Mouse (Mus musculus) MEL (cell line): ENCODE measurements around the gene Flnb. TPM values are rescaled to one million over a fixed set of nuclear protein-coding genes. Genes with fewer than 3 reads are reported as not detected.

ENCODE experiments used
- DNase-seq: peaks from one replicate; pipeline ENCODE4 v3.0.0; 2011; ENCODE audit warnings: low read depth, low spot score
- H3K27ac ChIP-seq: 2 replicates; pipeline ENCODE4 v1.5.1; 2012; ENCODE audit warnings: low read depth, mild to moderate bottlenecking, control low read depth, low read length, moderate library complexity; ENCODE audit not compliant: control insufficient read depth
- H3K27me3 ChIP-seq, 2 experiments: fragments of 150-350 bp in 1 of 2; sonication (generic) in 1 of 2; 2 replicates each; pipeline ENCODE4 v1.6.1; 2012; ENCODE audit warnings: low read length in 2 of 2, mild to moderate bottlenecking in 2 of 2, improper control_type of control experiment in 1 of 2, moderate library complexity in 1 of 2; ENCODE audit not compliant: insufficient read depth in 2 of 2, control insufficient read depth in 1 of 2
- H3K36me3 ChIP-seq, 2 experiments: 2 replicates each; pipeline ENCODE4 v1.6.1; 2012 to 2014; ENCODE audit warnings: low read length in 2 of 2, improper control_type of control experiment in 1 of 2, inconsistent platforms in 1 of 2, mild to moderate bottlenecking in 1 of 2; ENCODE audit not compliant: insufficient read depth in 2 of 2, control insufficient read depth in 1 of 2
- H3K4me1 ChIP-seq, 2 experiments: fragments of 150-350 bp in 1 of 2; sonication (generic) in 1 of 2; 2 replicates each; pipeline ENCODE4 v1.6.1; 2012; ENCODE audit warnings: low read length in 2 of 2, improper control_type of control experiment in 1 of 2, mild to moderate bottlenecking in 1 of 2; ENCODE audit not compliant: insufficient read depth in 2 of 2, control insufficient read depth in 1 of 2
- H3K4me3 ChIP-seq, 2 experiments: fragments of 150-350 bp in 1 of 2; sonication (generic) in 1 of 2; 2 replicates each; pipeline ENCODE4 v1.5.1; 2012; ENCODE audit warnings: low read depth in 2 of 2, low read length in 2 of 2, mild to moderate bottlenecking in 2 of 2, moderate library complexity in 2 of 2, control low read depth in 1 of 2, improper control_type of control experiment in 1 of 2; ENCODE audit not compliant: control insufficient read depth in 1 of 2, insufficient read depth in 1 of 2
- H3K79me2 ChIP-seq: 2 replicates; pipeline ENCODE4 v1.6.1; 2012; ENCODE audit warnings: mild to moderate bottlenecking, low read length, moderate library complexity; ENCODE audit not compliant: control insufficient read depth, poor library complexity, insufficient read depth
- H3K9ac ChIP-seq: 2 replicates; pipeline ENCODE4 v1.6.1; 2012; ENCODE audit warnings: low read depth, mild to moderate bottlenecking, control low read depth, low read length, moderate library complexity; ENCODE audit not compliant: control insufficient read depth, poor library complexity, severe bottlenecking
- H3K9me3 ChIP-seq: fragments of 150-350 bp; sonication (generic); replicated peaks from 2 replicates; pipeline ENCODE4 v1.6.1; 2012; ENCODE audit warnings: mild to moderate bottlenecking, low read length, improper control_type of control experiment, moderate library complexity; ENCODE audit not compliant: insufficient read depth
- BHLHE40 ChIP-seq: IDR thresholded peaks from 2 replicates; pipeline ENCODE4 v1.6.1; 2012; ENCODE audit warnings: low read depth, mild to moderate bottlenecking, inconsistent platforms, low read length, improper control_type of control experiment, borderline replicate concordance
- CHD1 ChIP-seq: IDR thresholded peaks from 2 replicates; pipeline ENCODE4 v1.6.1; 2012; ENCODE audit warnings: low read depth, mild to moderate bottlenecking, inconsistent platforms, low read length, improper control_type of control experiment
- CTCF ChIP-seq, 3 experiments: IDR thresholded peaks in 2 of 3; conservative IDR thresholded peaks in 1 of 3; 2 replicates each; pipeline ENCODE4 v1.5.1; 2011 to 2012; ENCODE audit warnings: low read length in 3 of 3, low read depth in 2 of 3, mild to moderate bottlenecking in 2 of 3, improper control_type of control experiment in 1 of 3, inconsistent platforms in 1 of 3, mixed read lengths in 1 of 3, moderate library complexity in 1 of 3; ENCODE audit not compliant: control insufficient read depth in 1 of 3, insufficient read depth in 1 of 3, poor library complexity in 1 of 3, severe bottlenecking in 1 of 3
- E2F4 ChIP-seq: IDR thresholded peaks from 2 replicates; pipeline ENCODE4 v1.6.1; 2011; ENCODE audit warnings: low read depth, low read length, improper control_type of control experiment, borderline replicate concordance
- GABPA ChIP-seq: IDR thresholded peaks from 2 replicates; pipeline ENCODE4 v1.6.1; 2012; ENCODE audit warnings: low read depth, mild to moderate bottlenecking, inconsistent platforms, low read length, improper control_type of control experiment, moderate library complexity
- GATA1 ChIP-seq: IDR thresholded peaks from 2 replicates; pipeline ENCODE4 v1.6.1; 2011; ENCODE audit warnings: low read depth, low read length, improper control_type of control experiment
- KAT2A ChIP-seq: conservative IDR thresholded peaks from 2 replicates; pipeline ENCODE4 v1.6.1; 2012; ENCODE audit warnings: low read depth, low read length, improper control_type of control experiment, inconsistent platforms
- MAX ChIP-seq: IDR thresholded peaks from 2 replicates; pipeline ENCODE4 v1.6.1; 2011; ENCODE audit warnings: low read length, improper control_type of control experiment
- MEF2A ChIP-seq: IDR thresholded peaks from 2 replicates; pipeline ENCODE4 v1.6.1; 2014; ENCODE audit warnings: low read depth, mild to moderate bottlenecking, inconsistent platforms, low read length, improper control_type of control experiment; ENCODE audit not compliant: poor library complexity, insufficient replicate concordance, severe bottlenecking; ENCODE audit errors: extremely low read depth
- MYB ChIP-seq: IDR thresholded peaks from 2 replicates; pipeline ENCODE4 v1.6.1; 2011; ENCODE audit warnings: mild to moderate bottlenecking, low read depth, low read length, improper control_type of control experiment
- NELFE ChIP-seq: IDR thresholded peaks from 2 replicates; pipeline ENCODE4 v1.6.1; 2011; ENCODE audit warnings: low read depth, low read length, improper control_type of control experiment
- NRF1 ChIP-seq: IDR thresholded peaks from 2 replicates; pipeline ENCODE4 v1.6.1; 2014; ENCODE audit warnings: low read depth, mild to moderate bottlenecking, inconsistent platforms, low read length, improper control_type of control experiment, moderate library complexity; ENCODE audit not compliant: poor library complexity, insufficient read depth, severe bottlenecking
- POLR2A ChIP-seq, 2 experiments: IDR thresholded peaks; 2 replicates each; pipeline ENCODE4 v1.6.1; 2011 to 2012; ENCODE audit warnings: low read length in 2 of 2, mild to moderate bottlenecking in 2 of 2, control low read depth in 1 of 2, improper control_type of control experiment in 1 of 2, low read depth in 1 of 2, moderate library complexity in 1 of 2; ENCODE audit not compliant: control insufficient read depth in 1 of 2, insufficient read depth in 1 of 2, poor library complexity in 1 of 2
- POLR2AphosphoS2 ChIP-seq: IDR thresholded peaks from 2 replicates; pipeline ENCODE4 v1.6.1; 2011; ENCODE audit warnings: low read length, improper control_type of control experiment
- POLR2AphosphoS5 ChIP-seq: IDR thresholded peaks from 2 replicates; pipeline ENCODE4 v1.6.1; 2012; ENCODE audit warnings: low read depth, borderline replicate concordance, mild to moderate bottlenecking, inconsistent platforms, low read length, moderate library complexity, mixed read lengths
- RAD21 ChIP-seq: IDR thresholded peaks from 2 replicates; pipeline ENCODE4 v1.6.1; 2011; ENCODE audit warnings: mild to moderate bottlenecking, low read depth, low read length, improper control_type of control experiment
- SMC3 ChIP-seq: IDR thresholded peaks from 2 replicates; pipeline ENCODE4 v1.6.1; 2011; ENCODE audit warnings: low read depth, low read length, improper control_type of control experiment
- TBP ChIP-seq: IDR thresholded peaks from 2 replicates; pipeline ENCODE4 v1.8.0; 2011; ENCODE audit warnings: low read depth, low read length, improper control_type of control experiment
- UBTF ChIP-seq: IDR thresholded peaks from 2 replicates; pipeline ENCODE4 v1.6.1; 2012; ENCODE audit warnings: low read depth, mild to moderate bottlenecking, inconsistent platforms, low read length, improper control_type of control experiment, moderate library complexity, borderline replicate concordance; ENCODE audit not compliant: insufficient read depth
- USF1 ChIP-seq: IDR thresholded peaks from 2 replicates; pipeline ENCODE4 v1.6.1; 2014; ENCODE audit warnings: low read depth, mild to moderate bottlenecking, inconsistent platforms, low read length, improper control_type of control experiment, moderate library complexity
- USF2 ChIP-seq, 2 experiments: IDR thresholded peaks; 2 replicates each; pipeline ENCODE4 v1.6.1; 2011 to 2012; ENCODE audit warnings: improper control_type of control experiment in 2 of 2, low read length in 2 of 2, borderline replicate concordance in 1 of 2, inconsistent platforms in 1 of 2, low read depth in 1 of 2, mild to moderate bottlenecking in 1 of 2; ENCODE audit not compliant: insufficient read depth in 1 of 2
- ZC3H11A ChIP-seq: IDR thresholded peaks from 2 replicates; pipeline ENCODE4 v1.6.1; 2012; ENCODE audit warnings: low read depth, mild to moderate bottlenecking, inconsistent platforms, low read length, improper control_type of control experiment
- polyA plus RNA-seq, 2 experiments: library from polyadenylated mRNA; stranded (reverse) in 1 of 2; unstranded in 1 of 2; fragments of >175 nt in 1 of 2; fragments of >200 nt in 1 of 2; gene quantifications; 2 replicates each; pipeline versions ENCODE4 v1.2.1 to v1.2.4; 2012; ENCODE audit warnings: low replicate concordance in 2 of 2, low read depth in 1 of 2; ENCODE audit not compliant: insufficient read length in 2 of 2, insufficient read depth in 1 of 2, missing spikeins in 1 of 2
- total RNA-seq: library from RNA; depleted of rRNA; stranded (reverse); fragments of 300-350 nt; gene quantifications from 2 replicates; pipeline ENCODE4 v1.2.3, GENCODE M21; 2012

Gene Flnb
- total and polyA plus RNA-seq, 3 experiments = 1.0 to 3.1 TPM; not detected in 1

- no peak overlapping the region for H3K4me3 ChIP-seq
- no peak overlapping the region for H3K27ac ChIP-seq
- H3K79me2 ChIP-seq = no peaks in the 10 kb centered on the region
- H3K9me3 ChIP-seq = no peaks in the 10 kb centered on the region
- H3K4me1 ChIP-seq = peaks cover 1 to 4% of the 10 kb centered on the region in 2 experiments; a peak in 2 of 4 replicates
- no peak for DNase-seq
- TF ChIP-seq GABPA (no peak), UBTF (no peak), POLR2AphosphoS2 (no peak), NELFE (no peak), TBP (no peak), MEF2A (no peak), GATA1 (no peak), CTCF (IDR thresholded peaks at IDR 0.05 in 2 of 3, conservative IDR thresholded peaks at IDR 0.05 in 1 of 3; ENCODE audit: control insufficient read depth in 1 of 3, insufficient read depth in 1 of 3, low read depth in 2 of 3, low read length in 3 of 3, poor library complexity in 1 of 3, severe bottlenecking in 1 of 3) (no peak), RAD21 (no peak)
- TF ChIP-seq, all 39 proteins: peak for 0
- Histone ChIP-seq H3K36me3 (no peaks in the 10 kb centered on the region), H3K9ac (no peak overlapping the region), H3K27me3 (no peaks in the 10 kb centered on the region)
These were observed 116.4 kb downstream of the Flnb start for GRCm38 (mm10) chr14:7934166-7934565.

DNA sequence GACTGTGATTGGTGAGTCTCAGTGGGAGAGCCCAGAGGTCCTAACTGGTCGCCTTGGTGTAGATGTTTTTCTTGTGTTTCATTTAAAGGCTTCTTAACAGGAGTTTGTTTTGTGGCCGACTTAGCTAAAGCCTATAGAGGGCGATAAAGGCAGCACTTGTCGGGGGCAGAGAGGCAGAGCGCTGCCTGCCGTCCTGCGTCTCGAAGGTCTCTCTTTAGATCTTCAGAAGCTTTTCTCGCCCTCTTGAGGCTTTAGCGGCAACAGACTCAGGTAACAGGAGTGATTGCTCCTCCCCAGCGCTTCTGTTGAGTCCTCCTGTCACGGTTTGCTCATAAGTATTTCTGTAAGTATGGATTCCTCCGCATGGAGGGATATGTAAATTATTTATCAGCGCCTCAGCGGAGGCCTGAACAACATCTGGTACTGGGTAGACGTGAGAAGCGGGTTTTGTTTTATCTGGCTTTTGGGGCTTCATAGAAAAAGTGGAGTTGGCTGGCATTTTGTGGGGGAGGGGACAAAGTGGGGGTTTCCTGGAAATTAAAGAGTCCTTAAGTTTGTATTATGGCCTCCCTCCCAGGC, 119.4 kb downstream of the Flnb start:
- H3K4me1 ChIP-seq = no peaks in the 10 kb centered on the region
- TF ChIP-seq MEF2A = no peak
- TF ChIP-seq CTCF (IDR thresholded peaks at IDR 0.05 in 2 of 3, conservative IDR thresholded peaks at IDR 0.05 in 1 of 3; ENCODE audit: control insufficient read depth in 1 of 3, insufficient read depth in 1 of 3, low read depth in 2 of 3, low read length in 3 of 3, poor library complexity in 1 of 3, severe bottlenecking in 1 of 3) = peak in 1 of 3 experiments; percentile 4; a peak in 2 of 6 replicates
- TF ChIP-seq BHLHE40 = no peak
- TF ChIP-seq GABPA = no peak
- TF ChIP-seq, all 39 proteins: peak for 1
- Histone ChIP-seq H3K27me3 (no peaks in the 10 kb centered on the region), H3K9me3 (no peaks in the 10 kb centered on the region), H3K4me3 (no peak overlapping the region), H3K79me2 (no peaks in the 10 kb centered on the region), H3K36me3 (no peaks in the 10 kb centered on the region), H3K9ac (no peak overlapping the region), H3K27ac (no peak overlapping the region)
- DNase-seq = no peak

GRCm38 (mm10) chr14:7938809-7939784, 121.3 kb downstream of the Flnb start:
- Histone ChIP-seq H3K36me3 (no peaks in the 10 kb centered on the region), H3K4me1 (no peaks in the 10 kb centered on the region), H3K27me3 (no peaks in the 10 kb centered on the region), H3K9me3 (no peaks in the 10 kb centered on the region), H3K9ac (no peak overlapping the region), H3K27ac (no peak overlapping the region), H3K4me3 (no peak overlapping the region), H3K79me2 (no peaks in the 10 kb centered on the region)
- DNase-seq = no peak
- TF ChIP-seq USF2 (IDR thresholded peaks at IDR 0.05; ENCODE audit: borderline replicate concordance in 1 of 2, insufficient read depth in 1 of 2, low read depth in 1 of 2, low read length in 2 of 2) (no peak), MYB (no peak), ZC3H11A (no peak), KAT2A (no peak), POLR2A (IDR thresholded peaks at IDR 0.05; ENCODE audit: control insufficient read depth in 1 of 2, insufficient read depth in 1 of 2, low read depth in 1 of 2, low read length in 2 of 2, poor library complexity in 1 of 2) (no peak), E2F4 (no peak), MAX (no peak), SMC3 (no peak), CHD1 (no peak), MEF2A (no peak), NRF1 (no peak), USF1 (no peak), POLR2AphosphoS5 (no peak), GABPA (no peak)
